Mouse (Mus musculus) heart, postnatal 4 days (tissue): ENCODE measurements around the gene Ccdc47. TPM values are rescaled to one million over a fixed set of nuclear protein-coding genes. Genes with fewer than 3 reads are reported as not detected.

Source experiments
- DNase-seq: peaks from one replicate; pipeline ENCODE4 v3.0.0; 2021
- total RNA-seq, 2 experiments: library from RNA; stranded (reverse); gene quantifications; 2 replicates each; pipeline ENCODE4 v1.2.3; 2021

The Ccdc47 gene
- total RNA-seq, 2 experiments from 2014 or later = 75.3 to 77.2 TPM

- DNase-seq = peak; percentile 82
These were observed 56.0 kb downstream of the Ccdc47 start for GRCm38 (mm10) chr11:106159921-106160840.

GRCm38 (mm10) chr11:106159216-106159920 is 56.8 kb downstream of the Ccdc47 start:
- peak; percentile 40 for DNase-seq

- DNase-seq = no peak
These were observed 57.3 kb downstream of the Ccdc47 start for GRCm38 (mm10) chr11:106158930-106159215.

- peak; percentile 29 for DNase-seq
These were observed 57.8 kb downstream of the Ccdc47 start for GRCm38 (mm10) chr11:106158081-106158929.

DNA sequence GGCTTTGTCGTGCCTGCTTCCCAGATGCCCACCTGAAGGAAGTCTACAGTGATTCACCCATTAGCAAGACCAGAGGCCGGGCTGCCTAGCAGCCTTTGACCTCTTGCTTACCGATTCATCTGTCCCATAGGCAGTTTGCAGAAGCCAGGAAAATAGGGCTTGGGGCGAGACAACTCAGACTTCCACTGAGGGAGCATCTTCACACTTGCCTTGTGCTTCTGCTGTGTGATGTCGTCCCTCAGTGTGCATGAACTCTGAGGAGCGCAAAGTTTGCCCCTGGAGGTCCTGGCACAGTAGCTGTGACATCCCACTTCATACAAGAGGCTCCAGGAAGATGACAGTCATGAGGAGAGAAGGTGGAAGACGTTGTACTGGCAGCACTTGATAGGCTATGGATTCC is 59.0 kb downstream of the Ccdc47 start:
- no peak for DNase-seq

DNA sequence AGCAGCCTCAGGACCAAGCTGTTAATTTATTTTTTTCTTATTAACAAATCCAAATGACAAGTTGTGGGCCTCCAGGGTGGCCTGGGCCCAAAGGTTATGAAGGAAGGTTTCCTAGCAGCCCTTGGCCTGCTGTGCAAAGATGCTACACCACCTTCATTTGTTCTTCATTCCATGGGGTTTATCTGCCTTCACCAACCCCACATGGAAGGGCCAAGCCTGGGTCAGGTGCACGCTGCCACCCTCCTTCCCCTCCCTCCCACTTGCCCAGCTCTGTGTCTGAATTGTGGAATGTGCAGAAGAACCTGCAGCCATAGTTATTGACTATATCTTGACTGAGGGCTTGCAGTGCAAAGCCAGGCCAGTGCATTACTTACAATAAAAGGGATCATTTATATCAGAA is 59.9 kb downstream of the Ccdc47 start:
- no peak for DNase-seq

DNA sequence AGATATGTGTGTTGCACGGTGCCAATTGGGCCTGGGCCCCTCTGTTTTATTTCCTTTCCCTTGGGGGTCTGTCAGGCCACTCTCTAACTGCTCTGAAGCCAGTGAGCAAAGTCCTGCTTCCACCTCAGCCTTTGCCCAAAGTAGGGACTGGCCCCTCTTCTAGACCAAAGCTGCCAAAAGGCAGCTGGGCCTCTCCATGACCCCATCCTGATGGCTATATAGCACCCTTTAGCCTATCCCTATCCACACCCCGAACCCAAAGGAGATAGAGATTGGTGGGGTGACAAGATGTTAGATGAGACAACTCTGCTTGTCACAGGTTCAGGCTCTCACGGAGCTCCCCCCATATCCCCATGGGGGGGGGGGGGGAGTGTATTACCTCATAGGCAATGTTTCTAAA is 60.4 kb downstream of the Ccdc47 start:
- DNase-seq = peak; percentile 7

DNA sequence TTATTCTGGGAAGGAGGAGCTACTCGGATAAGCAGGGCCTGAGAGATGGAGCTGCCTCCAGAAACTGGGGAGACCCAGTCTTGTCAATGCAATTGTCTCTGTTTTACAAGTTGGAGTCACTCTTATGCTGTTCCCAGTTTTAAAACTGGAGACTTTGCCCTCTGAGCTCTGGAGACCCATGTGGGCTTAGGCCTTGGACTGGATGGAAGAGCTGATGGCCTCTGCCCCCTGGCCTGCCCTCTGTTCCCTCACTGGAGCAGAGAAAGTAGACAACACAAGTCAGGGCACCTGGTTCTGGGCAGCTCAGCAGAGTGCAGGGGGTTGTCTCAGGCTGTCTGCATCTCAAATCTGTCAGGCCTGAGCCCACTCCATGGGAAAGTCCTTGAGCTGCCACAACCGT is 61.4 kb downstream of the Ccdc47 start:
- no peak for DNase-seq

- DNase-seq = no peak
These were observed 62.1 kb downstream of the Ccdc47 start for GRCm38 (mm10) chr11:106154091-106154490.

- no peak for DNase-seq
These were observed 64.0 kb downstream of the Ccdc47 start for GRCm38 (mm10) chr11:106152132-106152531.

- no peak for DNase-seq
These were observed 64.9 kb downstream of the Ccdc47 start for GRCm38 (mm10) chr11:106151219-106151618.

Other genes with a start within 250 kb of the Ccdc47 start
- 10 to 100 TPM; 15.5 to 17.7 TPM for gene Ace, start 248.4 kb downstream of the Ccdc47 start, total RNA-seq
- not detected for gene Ace3, start 221.7 kb downstream of the Ccdc47 start, total RNA-seq
- gene Kcnh6, start 208.2 kb downstream of the Ccdc47 start, total RNA-seq = under 1 TPM; 0.19 to 0.45 TPM
- 10 to 100 TPM; 60.9 to 66.5 TPM for gene Dcaf7, start 179.5 kb downstream of the Ccdc47 start, total RNA-seq
- gene Taco1, start 150.3 kb downstream of the Ccdc47 start, total RNA-seq = 10 to 100 TPM; 41.1 to 41.5 TPM
- 10 to 100 TPM; 55.6 to 55.8 TPM for gene Map3k3, start 131.7 kb downstream of the Ccdc47 start, total RNA-seq
- not detected for gene Gm10840, start 55.5 kb downstream of the Ccdc47 start, total RNA-seq
- 10 to 100 TPM; 21.6 to 21.8 TPM for gene Limd2, start 55.5 kb downstream of the Ccdc47 start, total RNA-seq
- 10 to 100 TPM; 12.5 to 13.4 TPM for gene Strada, start 14.2 kb downstream of the Ccdc47 start, total RNA-seq
- gene Ddx42, start 582 bp upstream of the Ccdc47 start, total RNA-seq = 10 to 100 TPM; 42.8 to 44.2 TPM
- 10 to 100 TPM; 28.4 to 29.8 TPM for gene Ftsj3, start 39.7 kb upstream of the Ccdc47 start, total RNA-seq
- gene Psmc5, start 39.8 kb upstream of the Ccdc47 start, total RNA-seq = 100 to 1,000 TPM; 112 TPM
- gene Smarcd2, start 56.6 kb upstream of the Ccdc47 start, total RNA-seq = 10 to 100 TPM; 20.2 to 20.3 TPM
- gene Tcam1, start 60.3 kb upstream of the Ccdc47 start, total RNA-seq = not detected
- not detected for gene Gh, start 85.5 kb upstream of the Ccdc47 start, total RNA-seq
- gene Cd79b, start 98.4 kb upstream of the Ccdc47 start, total RNA-seq = 1 to 10 TPM; 1.2 to 2.1 TPM
- gene Scn4a, start 136.9 kb upstream of the Ccdc47 start, total RNA-seq = 1 to 10 TPM; 2.5 to 3.5 TPM
- under 1 TPM; 0.41 to 0.52 TPM for gene Prr29, start 149.1 kb upstream of the Ccdc47 start, total RNA-seq
- gene Icam2, start 171.7 kb upstream of the Ccdc47 start, total RNA-seq = 10 to 100 TPM; 55.6 to 56.5 TPM